Mouse (Mus musculus): ENCODE measurements at regions not wholly inside any gene's neighbourhood (a gene's known extent, or its start where the extent isn't known, plus 50 kb on each side); places are given as distances from the start of the nearest gene placed in this dataset.

GRCm38 (mm10) chr4:94149056-94149455 is 407.3 kb upstream of the Gm10306 start:
- 64% methylated on average over 3 of the region's 3 CpGs for WGBS
- Histone ChIP-seq H3K27ac (ENCODE audit: low read length) (no peak overlapping the region), H3K4me3 (replicated peaks; ENCODE audit: low read length) (no peak overlapping the region), H3K9ac (ENCODE audit: low read length) (no peak overlapping the region), H3K9me3 (replicated peaks; ENCODE audit: control insufficient read depth, low read length) (no peaks in the 10 kb centered on the region), H3K4me1 (ENCODE audit: control insufficient read depth, insufficient read depth, low read length) (no peaks in the 10 kb centered on the region), H3K36me3 (ENCODE audit: control insufficient read depth, insufficient read depth, low read length) (no peaks in the 10 kb centered on the region), H3K27me3 (ENCODE audit: control insufficient read depth, insufficient read depth, low read length) (no peaks in the 10 kb centered on the region), H3K4me2 (ENCODE audit: low read depth, low read length) (no peak overlapping the region)
- peak; percentile 47; the same call in 1 of the 2 replicates for ATAC-seq (ENCODE audit: insufficient read depth, low FRiP score)

- no peak overlapping the region for H3K4me3 ChIP-seq (replicated peaks; ENCODE audit: low read length)
- H3K4me2 ChIP-seq (ENCODE audit: low read depth, low read length) = no peak overlapping the region
- no peaks in the 10 kb centered on the region for H3K36me3 ChIP-seq (ENCODE audit: control insufficient read depth, insufficient read depth, low read length)
- 57% methylated on average over 2 of the region's 2 CpGs for WGBS
- H3K9me3 ChIP-seq (replicated peaks; ENCODE audit: control insufficient read depth, low read length) = no peaks in the 10 kb centered on the region
- H3K27me3 ChIP-seq (ENCODE audit: control insufficient read depth, insufficient read depth, low read length) = no peaks in the 10 kb centered on the region
- H3K4me1 ChIP-seq (ENCODE audit: control insufficient read depth, insufficient read depth, low read length) = no peaks in the 10 kb centered on the region
- ATAC-seq (ENCODE audit: insufficient read depth, low FRiP score) = no peak
- no peak overlapping the region for H3K9ac ChIP-seq (ENCODE audit: low read length)
- H3K27ac ChIP-seq (ENCODE audit: low read length) = no peak overlapping the region
Observed at GRCm38 (mm10) chr4:94160620-94161019, 395.7 kb upstream of the Gm10306 start.

- 78% methylated on average over 2 of the region's 2 CpGs for WGBS
- Histone ChIP-seq H3K4me2 (ENCODE audit: low read depth, low read length) (no peak overlapping the region), H3K4me3 (replicated peaks; ENCODE audit: low read length) (no peak overlapping the region), H3K27me3 (ENCODE audit: control insufficient read depth, insufficient read depth, low read length) (no peaks in the 10 kb centered on the region), H3K9ac (ENCODE audit: low read length) (no peak overlapping the region), H3K36me3 (ENCODE audit: control insufficient read depth, insufficient read depth, low read length) (no peaks in the 10 kb centered on the region), H3K27ac (ENCODE audit: low read length) (no peak overlapping the region), H3K9me3 (replicated peaks; ENCODE audit: control insufficient read depth, low read length) (no peaks in the 10 kb centered on the region), H3K4me1 (ENCODE audit: control insufficient read depth, insufficient read depth, low read length) (no peaks in the 10 kb centered on the region)
- no peak for ATAC-seq (ENCODE audit: insufficient read depth, low FRiP score)
Observed at GRCm38 (mm10) chr4:94173096-94173495, 383.2 kb upstream of the Gm10306 start.

GRCm38 (mm10) chr4:94186997-94187396 is 369.3 kb upstream of the Gm10306 start:
- H3K27me3 ChIP-seq (ENCODE audit: control insufficient read depth, insufficient read depth, low read length) = no peaks in the 10 kb centered on the region
- H3K36me3 ChIP-seq (ENCODE audit: control insufficient read depth, insufficient read depth, low read length) = no peaks in the 10 kb centered on the region
- H3K9me3 ChIP-seq (replicated peaks; ENCODE audit: control insufficient read depth, low read length) = no peaks in the 10 kb centered on the region
- no peak overlapping the region for H3K27ac ChIP-seq (ENCODE audit: low read length)
- 49% methylated on average over 4 of the region's 4 CpGs for WGBS
- 0 out of 2 replicates have a peak, but pooled peaks cover 2% of the 10 kb centered on the region for H3K4me1 ChIP-seq (ENCODE audit: control insufficient read depth, insufficient read depth, low read length)
- no peak overlapping the region for H3K4me3 ChIP-seq (replicated peaks; ENCODE audit: low read length)
- H3K4me2 ChIP-seq (ENCODE audit: low read depth, low read length) = no peak overlapping the region
- ATAC-seq (ENCODE audit: insufficient read depth, low FRiP score) = 0 out of 2 replicates have a peak, but pooled peaks have one; percentile 40
- H3K9ac ChIP-seq (ENCODE audit: low read length) = no peak overlapping the region

- Histone ChIP-seq H3K4me1 (ENCODE audit: control insufficient read depth, insufficient read depth, low read length) (0 out of 2 replicates have a peak, but pooled peaks cover 2% of the 10 kb centered on the region), H3K27me3 (ENCODE audit: control insufficient read depth, insufficient read depth, low read length) (no peaks in the 10 kb centered on the region), H3K9ac (ENCODE audit: low read length) (no peak overlapping the region), H3K4me3 (replicated peaks; ENCODE audit: low read length) (no peak overlapping the region), H3K27ac (ENCODE audit: low read length) (no peak overlapping the region), H3K36me3 (ENCODE audit: control insufficient read depth, insufficient read depth, low read length) (no peaks in the 10 kb centered on the region), H3K4me2 (ENCODE audit: low read depth, low read length) (no peak overlapping the region), H3K9me3 (replicated peaks; ENCODE audit: control insufficient read depth, low read length) (no peaks in the 10 kb centered on the region)
- WGBS = 41% methylated on average over 2 of the region's 2 CpGs
- ATAC-seq (ENCODE audit: insufficient read depth, low FRiP score) = no peak
Observed at GRCm38 (mm10) chr4:94188354-94188753, 368.0 kb upstream of the Gm10306 start.

- WGBS = 20% methylated on average over 3 of the region's 3 CpGs
- Histone ChIP-seq H3K27ac (ENCODE audit: low read length) (no peak overlapping the region), H3K4me2 (ENCODE audit: low read depth, low read length) (no peak overlapping the region), H3K27me3 (ENCODE audit: control insufficient read depth, insufficient read depth, low read length) (no peaks in the 10 kb centered on the region), H3K4me3 (replicated peaks; ENCODE audit: low read length) (no peak overlapping the region), H3K36me3 (ENCODE audit: control insufficient read depth, insufficient read depth, low read length) (no peaks in the 10 kb centered on the region), H3K4me1 (ENCODE audit: control insufficient read depth, insufficient read depth, low read length) (0 out of 2 replicates have a peak, but pooled peaks cover 2% of the 10 kb centered on the region), H3K9me3 (replicated peaks; ENCODE audit: control insufficient read depth, low read length) (no peaks in the 10 kb centered on the region), H3K9ac (ENCODE audit: low read length) (no peak overlapping the region)
- no peak for ATAC-seq (ENCODE audit: insufficient read depth, low FRiP score)
Observed at GRCm38 (mm10) chr4:94188888-94189287, 367.5 kb upstream of the Gm10306 start.

GRCm38 (mm10) chr4:94190940-94191339 is 365.4 kb upstream of the Gm10306 start:
- no peak overlapping the region for H3K27ac ChIP-seq (ENCODE audit: low read length)
- H3K9me3 ChIP-seq (replicated peaks; ENCODE audit: control insufficient read depth, low read length) = no peaks in the 10 kb centered on the region
- H3K4me1 ChIP-seq (ENCODE audit: control insufficient read depth, insufficient read depth, low read length) = 0 out of 2 replicates have a peak, but pooled peaks cover 2% of the 10 kb centered on the region
- WGBS = 70% methylated on average over 2 of the region's 2 CpGs
- H3K9ac ChIP-seq (ENCODE audit: low read length) = no peak overlapping the region
- H3K27me3 ChIP-seq (ENCODE audit: control insufficient read depth, insufficient read depth, low read length) = no peaks in the 10 kb centered on the region
- ATAC-seq (ENCODE audit: insufficient read depth, low FRiP score) = no peak
- no peaks in the 10 kb centered on the region for H3K36me3 ChIP-seq (ENCODE audit: control insufficient read depth, insufficient read depth, low read length)
- H3K4me2 ChIP-seq (ENCODE audit: low read depth, low read length) = no peak overlapping the region
- no peak overlapping the region for H3K4me3 ChIP-seq (replicated peaks; ENCODE audit: low read length)

GRCm38 (mm10) chr4:94216265-94216664 is 340.1 kb upstream of the Gm10306 start:
- Histone ChIP-seq H3K27me3 (ENCODE audit: control insufficient read depth, insufficient read depth, low read length) (no peaks in the 10 kb centered on the region), H3K4me3 (replicated peaks; ENCODE audit: low read length) (no peak overlapping the region), H3K36me3 (ENCODE audit: control insufficient read depth, insufficient read depth, low read length) (no peaks in the 10 kb centered on the region), H3K4me2 (ENCODE audit: low read depth, low read length) (no peak overlapping the region), H3K4me1 (ENCODE audit: control insufficient read depth, insufficient read depth, low read length) (no peaks in the 10 kb centered on the region), H3K9me3 (replicated peaks; ENCODE audit: control insufficient read depth, low read length) (no peaks in the 10 kb centered on the region), H3K27ac (ENCODE audit: low read length) (no peak overlapping the region), H3K9ac (ENCODE audit: low read length) (no peak overlapping the region)
- ATAC-seq (ENCODE audit: insufficient read depth, low FRiP score) = no peak
- 78% methylated on average over 1 of the region's 1 CpGs for WGBS

GRCm38 (mm10) chr4:94235650-94236206 is 320.6 kb upstream of the Gm10306 start:
- H3K9me3 ChIP-seq (replicated peaks; ENCODE audit: control insufficient read depth, low read length) = no peaks in the 10 kb centered on the region
- no peaks in the 10 kb centered on the region for H3K27me3 ChIP-seq (ENCODE audit: control insufficient read depth, insufficient read depth, low read length)
- H3K4me1 ChIP-seq (ENCODE audit: control insufficient read depth, insufficient read depth, low read length) = no peaks in the 10 kb centered on the region
- H3K4me2 ChIP-seq (ENCODE audit: low read depth, low read length) = no peak overlapping the region
- H3K36me3 ChIP-seq (ENCODE audit: control insufficient read depth, insufficient read depth, low read length) = no peaks in the 10 kb centered on the region
- no peak for ATAC-seq (ENCODE audit: insufficient read depth, low FRiP score)
- H3K9ac ChIP-seq (ENCODE audit: low read length) = no peak overlapping the region
- no peak overlapping the region for H3K4me3 ChIP-seq (replicated peaks; ENCODE audit: low read length)
- no peak overlapping the region for H3K27ac ChIP-seq (ENCODE audit: low read length)
- WGBS = 90% methylated on average over 2 of the region's 2 CpGs

Measured in stomach, embryonic 16.5 days (tissue).